In the genomic region with DNA sequence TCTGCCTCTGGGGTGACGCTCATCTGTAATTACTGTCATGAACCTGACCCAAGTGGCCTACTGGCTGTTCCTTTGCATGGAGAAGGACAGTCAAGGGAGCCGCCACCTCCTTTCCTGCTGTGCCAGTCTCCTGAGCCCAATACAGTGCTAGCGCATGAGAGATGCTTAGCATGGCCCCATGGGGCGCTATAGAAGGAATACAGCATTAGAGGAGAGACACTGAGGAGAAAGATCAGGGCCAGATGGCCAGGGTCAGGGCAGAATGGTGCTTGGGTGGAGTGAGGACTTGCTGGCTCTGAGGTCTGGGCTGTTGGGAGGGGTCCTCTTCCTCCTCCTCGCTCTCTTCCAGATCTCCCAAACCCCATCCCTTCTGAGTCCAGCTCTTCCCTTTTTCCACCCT, we compare ENCODE assay signal across 25 mouse cellular contexts. TPM values are rescaled to one million over a fixed set of nuclear protein-coding genes. Genes with fewer than 3 reads are reported as not detected.
DNase-seq lines count a peak whose midpoint lies in the region; ATAC-seq and TF ChIP-seq lines count a peak whose summit lies in the region.
"Had no signal": no experiment of that assay in that cellular context is flagged by ENCODE, and none has a peak within 500 bp of the region (broad histone marks: within the 10 kb centered on the region; RNA-seq: fewer than 3 reads in every experiment).

No protein-coding gene starts in this region.

- H3K27ac ChIP-seq in intestine, postnatal 0 days (ENCODE audit: low read depth, low read length) = no peak overlapping the region
- H3K27ac ChIP-seq in intestine, embryonic 15.5 days = no peak overlapping the region
- no peak overlapping the region for H3K27ac ChIP-seq in embryonic facial prominence, embryonic 11.5 days (replicated peaks; ENCODE audit: low read depth, low read length)
- H3K27ac ChIP-seq: hindbrain, embryonic 15.5 days; macrophage; stomach, embryonic 15.5 days had no signal

- peak; percentile 15 for DNase-seq in embryo, embryonic 10 days (ENCODE audit: low spot score)
- DNase-seq in embryo, embryonic 10.5 days (ENCODE audit: low spot score) = no peak
- DNase-seq in embryonic facial prominence, embryonic 11.5 days (ENCODE audit: low spot score) = no peak
- DNase-seq in retina, embryonic 14.5 days (ENCODE audit: low spot score) = peak; percentile 62
- no peak for DNase-seq in frontal cortex, adult 2 months (ENCODE audit: extremely low spot score in 1 of 2, low spot score in 1 of 2)
- DNase-seq in heart, adult 8-10 months (ENCODE audit: low spot score) = no peak
- DNase-seq: adrenal gland, adult 2 months; cerebellum, adult 9-11 months; gastrocnemius, postnatal 25 days; kidney, adult 18-20 months; kidney, postnatal 14 days; liver; lung, adult 18-20 months; right cerebral cortex, postnatal 14 days had no signal

- H3K4me1 ChIP-seq in intestine, postnatal 0 days (replicated peaks; ENCODE audit: control insufficient read depth, insufficient read depth, low read length) = no peaks in the 10 kb centered on the region
- H3K4me1 ChIP-seq in intestine, embryonic 15.5 days (replicated peaks) = no peaks in the 10 kb centered on the region
- H3K4me1 ChIP-seq in embryonic facial prominence, embryonic 11.5 days (ENCODE audit: control insufficient read depth, insufficient read depth, low read length) = no peaks in the 10 kb centered on the region
- H3K4me1 ChIP-seq: hindbrain, embryonic 15.5 days; stomach, embryonic 15.5 days had no signal

- WGBS in intestine, postnatal 0 days = 54% methylated on average over 5 of the region's 5 CpGs
- 57% methylated on average over 5 of the region's 5 CpGs for WGBS in intestine, embryonic 15.5 days
- WGBS in embryonic facial prominence, embryonic 11.5 days = 42% methylated on average over 4 of the region's 5 CpGs

- no peaks in the 10 kb centered on the region; the same call in 1 of the 2 replicates for H3K27me3 ChIP-seq in intestine, postnatal 0 days (replicated peaks; ENCODE audit: control insufficient read depth, insufficient read depth, low read length)
- no peaks in the 10 kb centered on the region for H3K27me3 ChIP-seq in intestine, embryonic 15.5 days (replicated peaks)
- no peaks in the 10 kb centered on the region for H3K27me3 ChIP-seq in embryonic facial prominence, embryonic 11.5 days (ENCODE audit: control insufficient read depth, insufficient read depth, low read length)
- H3K27me3 ChIP-seq: hindbrain, embryonic 15.5 days; stomach, embryonic 15.5 days had no signal

- H3K4me3 ChIP-seq in intestine, postnatal 0 days (ENCODE audit: low read depth, low read length) = no peak overlapping the region
- H3K4me3 ChIP-seq in intestine, embryonic 15.5 days (replicated peaks) = no peak overlapping the region
- no peak overlapping the region for H3K4me3 ChIP-seq in embryonic facial prominence, embryonic 11.5 days (ENCODE audit: low read depth, low read length)
- H3K4me3 ChIP-seq: hindbrain, embryonic 15.5 days; stomach, embryonic 15.5 days had no signal

- no peak for ATAC-seq in intestine, postnatal 0 days
- no peak for ATAC-seq in intestine, embryonic 15.5 days
- ATAC-seq in embryonic facial prominence, embryonic 11.5 days (replicated peaks; ENCODE audit: insufficient number of reproducible peaks, low FRiP score, low TSS enrichment, low read depth) = peak; percentile 69; the same call in 1 of the 2 replicates
- ATAC-seq: CD4-positive, CD25-positive, alpha-beta regulatory T cell, adult 4 months had no signal

- no peaks in the 10 kb centered on the region for H3K9me3 ChIP-seq in intestine, postnatal 0 days (ENCODE audit: control insufficient read depth)
- H3K9me3 ChIP-seq in intestine, embryonic 15.5 days = no peaks in the 10 kb centered on the region
- no peaks in the 10 kb centered on the region for H3K9me3 ChIP-seq in embryonic facial prominence, embryonic 11.5 days (replicated peaks; ENCODE audit: control insufficient read depth, low read length)
- H3K9me3 ChIP-seq: hindbrain, embryonic 15.5 days; stomach, embryonic 15.5 days had no signal

- H3K4me2 ChIP-seq in intestine, postnatal 0 days (replicated peaks; ENCODE audit: low read depth) = no peak overlapping the region
- no peak overlapping the region for H3K4me2 ChIP-seq in intestine, embryonic 15.5 days (replicated peaks)
- H3K4me2 ChIP-seq in embryonic facial prominence, embryonic 11.5 days (ENCODE audit: low read depth, low read length) = no peak overlapping the region
- H3K4me2 ChIP-seq: hindbrain, embryonic 15.5 days; stomach, embryonic 15.5 days had no signal

- peak; percentile 34; the same call in 1 of the 2 replicates for TF ChIP-seq CTCF in intestine, postnatal 0 days (IDR thresholded peaks at IDR 0.05; ENCODE audit: low read depth)

- H3K36me3 ChIP-seq in intestine, postnatal 0 days (ENCODE audit: control insufficient read depth, insufficient read depth) = no peaks in the 10 kb centered on the region
- no peaks in the 10 kb centered on the region for H3K36me3 ChIP-seq in intestine, embryonic 15.5 days
- no peaks in the 10 kb centered on the region for H3K36me3 ChIP-seq in embryonic facial prominence, embryonic 11.5 days (replicated peaks; ENCODE audit: control insufficient read depth, insufficient read depth, low read depth, low read length)
- H3K36me3 ChIP-seq: hindbrain, embryonic 15.5 days; stomach, embryonic 15.5 days had no signal

- H3K9ac ChIP-seq in intestine, postnatal 0 days (ENCODE audit: low read depth, low read length) = no peak overlapping the region
- no peak overlapping the region for H3K9ac ChIP-seq in intestine, embryonic 15.5 days
- H3K9ac ChIP-seq in embryonic facial prominence, embryonic 11.5 days (replicated peaks; ENCODE audit: low read length) = no peak overlapping the region
- H3K9ac ChIP-seq: hindbrain, embryonic 15.5 days; stomach, embryonic 15.5 days had no signal

RNA-seq across cellular contexts. Expression of a gene that starts 23.9 kb away (rescaled TPM):
- 0.29 and 2.1 TPM in 2 replicates for polyA plus RNA-seq in intestine, postnatal 0 days (2015; fragmentation: Nextera tagmentation; extraction: Ambion mirVana)
- 1.3 and 1.4 TPM in 2 replicates for polyA plus RNA-seq in intestine, embryonic 15.5 days (2015; fragmentation: Nextera tagmentation; extraction: Ambion mirVana)
- polyA plus RNA-seq in embryonic facial prominence, embryonic 11.5 days (2014; fragmentation: Nextera tagmentation; extraction: Ambion mirVana) = 74.9 and 139 TPM in 2 replicates
- polyA plus RNA-seq in frontal cortex, adult 2 months (2012; rRNA removed) = not detected in 2 replicates
- not detected for total RNA-seq in heart, adult 8-10 months (2022)
- total RNA-seq: adrenal gland, adult 2 months; gastrocnemius, postnatal 25 days; layer of hippocampus, postnatal 10 days; left cerebral cortex, postnatal 10 days; MEL had no signal
- polyA plus RNA-seq: adrenal gland, adult 2 months; CD4-positive, CD25-positive, alpha-beta regulatory T cell, adult 4 months; heart, postnatal 0 days; hindbrain, embryonic 15.5 days; macrophage; neural tube, embryonic 11.5 days had no signal

Comparison
In these comparisons a context has a peak if more than half of its experiments do, and no peak if none do; other contexts are left out.
1. DNase-seq: peak in embryo, embryonic 10 days (single experiment) and retina, embryonic 14.5 days (single experiment); none in embryo, embryonic 10.5 days (single experiment), embryonic facial prominence, embryonic 11.5 days (single experiment), frontal cortex, adult 2 months (0 of 2) and heart, adult 8-10 months (single experiment).
2. RNA of a gene that starts 23.9 kb away (polyA plus RNA-seq): 74.9 to 139 TPM in embryonic facial prominence, embryonic 11.5 days; 1.3 to 1.4 TPM in intestine, embryonic 15.5 days, 0.29 to 2.1 TPM in intestine, postnatal 0 days and not detected in frontal cortex, adult 2 months; every median in the first group is over 10 times any median in the second.